Mouse (Mus musculus) T-cell, adult 66 days (primary cell): ENCODE measurements around the gene Eipr1. TPM values are rescaled to one million over a fixed set of nuclear protein-coding genes. Genes with fewer than 3 reads are reported as not detected.

ENCODE experiments used
- total RNA-seq, 2 experiments: library from RNA; stranded (reverse); gene quantifications; 3 replicates in 1 of 2; 4 replicates in 1 of 2; pipeline ENCODE4 v1.2.4; 2023

The Eipr1 gene
- 10 to 100 TPM; 46.2 to 52.4 TPM for total RNA-seq

DNA sequence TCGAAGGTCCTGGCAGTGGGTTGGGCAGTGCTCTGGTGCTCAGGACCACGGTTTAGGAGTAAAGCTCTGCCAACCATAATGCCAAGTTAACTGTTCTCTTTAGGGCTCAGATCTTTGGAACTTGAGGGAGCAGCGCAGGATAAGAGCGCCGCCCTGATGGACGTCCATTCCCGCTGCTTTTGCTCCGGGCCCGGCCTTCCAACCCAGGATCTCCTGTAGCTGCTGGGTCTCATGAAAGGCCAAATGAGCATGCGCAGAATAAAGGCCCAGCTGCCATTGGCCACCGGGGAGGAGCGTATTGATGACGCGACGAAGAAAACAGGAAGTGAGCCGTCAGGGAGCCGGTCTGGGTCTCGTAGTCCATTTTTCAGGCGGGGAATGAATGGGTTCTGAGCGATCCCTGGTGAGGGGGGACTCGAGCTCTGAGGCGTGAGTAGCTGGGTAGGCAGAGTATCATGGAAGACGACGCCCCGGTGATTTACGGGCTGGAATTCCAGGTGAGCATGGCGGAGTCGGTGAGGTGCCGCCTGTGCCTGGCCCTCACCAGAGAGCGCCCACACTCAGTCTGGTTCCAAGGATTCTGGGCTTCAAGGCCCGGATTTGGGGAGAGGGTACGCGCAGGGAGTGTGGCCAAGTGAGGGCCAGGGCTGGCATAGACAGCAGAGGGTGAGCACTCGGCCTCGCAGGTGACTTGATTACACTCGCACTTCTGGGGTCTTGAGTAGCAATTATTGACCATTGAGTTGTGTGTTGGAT, at the start of gene Eipr1:
Gene Eipr1, plus strand, starts transcription at position 296 of the 756 bp plus-strand sequence.

DNA sequence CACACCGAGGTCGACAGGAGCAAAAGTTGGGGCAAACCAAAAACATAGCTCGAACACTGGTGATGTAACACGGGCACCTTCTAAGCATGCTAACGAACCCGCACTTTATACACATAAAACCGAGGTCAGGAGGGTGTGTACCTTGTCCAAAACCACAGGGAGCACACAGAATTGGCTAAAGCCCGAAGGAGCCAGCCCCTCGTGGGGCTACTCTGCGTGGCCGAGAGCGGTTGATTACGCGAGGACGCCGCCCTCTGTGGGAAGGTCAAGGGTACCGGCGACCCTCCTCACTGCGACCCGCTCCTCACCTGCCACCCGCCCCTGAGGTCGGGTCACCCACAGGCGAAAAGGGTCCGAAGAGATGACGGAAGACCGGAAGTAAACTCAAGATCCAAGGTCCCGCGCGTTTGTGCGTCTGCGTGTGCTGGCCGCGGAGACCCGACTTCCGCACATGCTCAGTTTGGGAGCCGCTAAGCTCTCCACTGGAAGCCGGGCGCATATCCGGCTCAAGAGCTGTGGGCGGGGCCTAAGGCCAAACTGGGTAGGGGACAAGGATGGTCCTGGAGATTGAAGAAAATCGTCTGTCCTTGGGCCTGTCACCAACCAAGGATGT, 1.5 kb upstream of the Eipr1 start, which contains the start of gene Trappc12:
Gene Trappc12, minus strand, starts transcription at position 452 of the 613 bp plus-strand sequence.

Other genes with a start within 250 kb of the Eipr1 start
- under 1 TPM; 0.53 to 0.76 TPM for gene Dcdc2c, start 199.4 kb upstream of the Eipr1 start, total RNA-seq
- gene Allc, start 169.3 kb upstream of the Eipr1 start, total RNA-seq, result not detected
- gene Colec11, start 128.4 kb upstream of the Eipr1 start, total RNA-seq, result under 1 TPM in 1 of 2 experiments, not detected in 1; 0.41 TPM
- 1,000 to 10,000 TPM; 1,327 to 1,460 TPM for gene Rps7, start 115.8 kb upstream of the Eipr1 start, total RNA-seq
- 10 to 100 TPM; 22.6 to 26.4 TPM for gene Rnaseh1, start 102.2 kb upstream of the Eipr1 start, total RNA-seq
- 10 to 100 TPM; 49.9 to 51.3 TPM for gene Adi1, start 76.6 kb upstream of the Eipr1 start, total RNA-seq
- gene Trappc12, start 1.3 kb upstream of the Eipr1 start, total RNA-seq, result 10 to 100 TPM; 67.0 to 71.4 TPM